Mouse (Mus musculus) layer of hippocampus, adult 8-10 months (tissue): Measurements from ENCODE around the gene Sema4a. TPM values are rescaled to one million over a fixed set of nuclear protein-coding genes. Genes with fewer than 3 reads are reported as not detected.

Experiments
- DNase-seq, 2 experiments: peaks; one replicate each; pipeline ENCODE4 v3.0.0; 2022; ENCODE audit warnings: low spot score in 2 of 2
- total RNA-seq, 4 experiments: library from RNA; stranded (reverse); gene quantifications; 2 replicates each; pipeline ENCODE4 v1.2.4; 2022

Sema4a gene
- total RNA-seq, 4 experiments from 2014 or later = 43.0 to 52.1 (median 50.8) TPM

- no peak for DNase-seq
Observed at GRCm38 (mm10) chr3:88486887-88487286, 25.9 kb upstream of the Sema4a start.

- no peak for DNase-seq
Observed at GRCm38 (mm10) chr3:88486043-88486442, 25.1 kb upstream of the Sema4a start.

- DNase-seq = no peak
Observed at GRCm38 (mm10) chr3:88484597-88485316, 23.8 kb upstream of the Sema4a start.

GRCm38 (mm10) chr3:88483621-88484020 is 22.6 kb upstream of the Sema4a start:
- DNase-seq = peak; percentile 49 to 78

- DNase-seq = no peak
Observed at GRCm38 (mm10) chr3:88483141-88483540, 22.2 kb upstream of the Sema4a start.

GRCm38 (mm10) chr3:88482336-88482735 is 21.4 kb upstream of the Sema4a start:
- no peak for DNase-seq

- no peak for DNase-seq
Observed at GRCm38 (mm10) chr3:88481372-88482040, 20.5 kb upstream of the Sema4a start.

GRCm38 (mm10) chr3:88480679-88481078 is 19.7 kb upstream of the Sema4a start:
- DNase-seq = no peak

GRCm38 (mm10) chr3:88479828-88480227 is 18.8 kb upstream of the Sema4a start:
- DNase-seq = no peak

- no peak for DNase-seq
Observed at GRCm38 (mm10) chr3:88479163-88479562, 18.2 kb upstream of the Sema4a start.

- peak; percentile 52 to 84 for DNase-seq
Observed at GRCm38 (mm10) chr3:88477735-88478134, 16.8 kb upstream of the Sema4a start.

GRCm38 (mm10) chr3:88476403-88476802 is 15.4 kb upstream of the Sema4a start:
- no peak for DNase-seq

GRCm38 (mm10) chr3:88473571-88473970 is 12.6 kb upstream of the Sema4a start:
- no peak for DNase-seq

GRCm38 (mm10) chr3:88473020-88473419 is 12.0 kb upstream of the Sema4a start:
- no peak for DNase-seq

- DNase-seq = no peak
Observed at GRCm38 (mm10) chr3:88470943-88471479, 10.0 kb upstream of the Sema4a start.

GRCm38 (mm10) chr3:88469466-88469865 is 8.5 kb upstream of the Sema4a start:
- no peak for DNase-seq

- DNase-seq = peak; percentile 66 to 91
Observed at GRCm38 (mm10) chr3:88467116-88467824, 6.3 kb upstream of the Sema4a start.

GRCm38 (mm10) chr3:88465127-88465526 is 4.1 kb upstream of the Sema4a start:
- DNase-seq = no peak

- no peak for DNase-seq
Observed at GRCm38 (mm10) chr3:88464425-88464824, 3.4 kb upstream of the Sema4a start.

- no peak for DNase-seq
Observed at GRCm38 (mm10) chr3:88460029-88460428, 953 bp downstream of the Sema4a start.

- DNase-seq = no peak
Observed at GRCm38 (mm10) chr3:88458778-88459219, 2.2 kb downstream of the Sema4a start.
